Mouse (Mus musculus) hindbrain, embryonic 11.5 days (tissue): ENCODE results near the gene Arhgap10. TPM values are rescaled to one million over a fixed set of nuclear protein-coding genes. Genes with fewer than 3 reads are reported as not detected.

ENCODE experiments used
- ATAC-seq: fragments of 200-750 bp; cut with Nextera tagmentation; 2 replicates; pipeline ENCODE4 v1.8.0; 2017; ENCODE audit warnings: mild to moderate bottlenecking, moderate TSS enrichment, moderate library complexity; ENCODE audit not compliant: low FRiP score
- DNase-seq: peaks from one replicate; pipeline ENCODE4 v3.0.0-alpha.2; 2015; ENCODE audit warnings: low spot score
- H3K27ac ChIP-seq: fragments of 300-500 bp; sonication (generic); 2 replicates; pipeline ENCODE4 v1.5.1; 2014; ENCODE audit warnings: mild to moderate bottlenecking, low read depth, low read length
- H3K27me3 ChIP-seq: fragments of 300-500 bp; sonication (generic); 2 replicates; pipeline ENCODE4 v1.6.1; 2014; ENCODE audit warnings: mild to moderate bottlenecking, low read length, moderate library complexity, mixed read lengths; ENCODE audit not compliant: control insufficient read depth, insufficient read depth
- H3K36me3 ChIP-seq: fragments of 300-500 bp; sonication (generic); 2 replicates; pipeline ENCODE4 v1.6.1; 2014; ENCODE audit warnings: mild to moderate bottlenecking, low read length, moderate library complexity, mixed read lengths; ENCODE audit not compliant: control insufficient read depth, insufficient read depth
- H3K4me1 ChIP-seq: fragments of 300-500 bp; sonication (generic); replicated peaks from 2 replicates; pipeline ENCODE4 v1.6.1; 2014; ENCODE audit warnings: low read length, mixed read lengths; ENCODE audit not compliant: control insufficient read depth, insufficient read depth
- H3K4me2 ChIP-seq: fragments of 300-500 bp; sonication (generic); replicated peaks from 2 replicates; pipeline ENCODE4 v1.6.1; 2014; ENCODE audit warnings: mild to moderate bottlenecking, low read depth, low read length
- H3K4me3 ChIP-seq: fragments of 300-500 bp; sonication (generic); 2 replicates; pipeline ENCODE4 v1.5.1; 2014; ENCODE audit warnings: low read depth, low read length
- H3K9ac ChIP-seq: fragments of 300-500 bp; sonication (generic); 2 replicates; pipeline ENCODE4 v1.6.1; 2014; ENCODE audit warnings: low read depth, low read length
- H3K9me3 ChIP-seq: fragments of 300-500 bp; sonication (generic); 2 replicates; pipeline ENCODE4 v1.6.1; 2016; ENCODE audit warnings: low read length; ENCODE audit not compliant: control insufficient read depth
- WGBS: fragments of 180-500 bp; shearing (Covaris S2); extraction: QIAGEN DNeasy Blood & Tissue Kit; methylation state at CpG from one replicate; pipeline ENCODE4 v1.1.7; 2014; 5-methylcytosine and 5-hydroxymethylcytosine counted together
- polyA plus RNA-seq: library from polyadenylated mRNA; unstranded; fragments of >200 nt; fragmentation: Nextera tagmentation; extraction: Ambion mirVana; gene quantifications from 2 replicates; pipeline ENCODE4 v1.2.1, GENCODE M21; 2014

Gene Arhgap10
- polyA plus RNA-seq, 1 experiment from 2014 or later: 15.4 TPM

DNA sequence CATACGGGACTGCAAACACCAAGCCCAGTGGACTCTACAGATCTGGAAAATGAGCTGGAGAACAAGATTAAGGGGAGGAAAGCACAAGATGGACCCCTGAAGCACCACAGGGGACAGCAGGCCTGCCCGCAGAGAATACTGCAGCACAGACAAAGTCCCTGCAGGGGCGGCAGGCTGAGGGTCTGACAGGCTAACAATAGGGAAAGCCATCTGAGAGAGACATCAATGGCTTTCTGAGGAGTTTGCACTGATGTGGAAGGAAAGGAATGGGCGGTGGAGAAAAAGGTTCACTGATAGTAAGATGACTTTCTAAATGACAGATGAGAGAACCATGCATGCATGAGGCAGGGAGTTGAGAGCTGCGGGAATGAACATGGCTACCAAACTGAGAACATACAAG is 111.3 kb downstream of the Arhgap10 start:
- H3K27ac ChIP-seq: no peak overlapping the region
- ATAC-seq (peak; percentile 73), DNase-seq (peak; percentile 30)
- H3K9me3 ChIP-seq: no peaks in the 10 kb centered on the region
- H3K9ac ChIP-seq: no peak overlapping the region
- no peaks in the 10 kb centered on the region for H3K27me3 ChIP-seq
- H3K4me2 ChIP-seq: no peak overlapping the region
- H3K4me1 ChIP-seq: no peaks in the 10 kb centered on the region
- no peak overlapping the region for H3K4me3 ChIP-seq
- WGBS: 29% methylated on average over 5 of the region's 5 CpGs
- no peaks in the 10 kb centered on the region for H3K36me3 ChIP-seq

- no peak for ATAC-seq
- no peak overlapping the region for H3K4me3 ChIP-seq
- no peak overlapping the region for H3K4me2 ChIP-seq
- no peak overlapping the region for H3K27ac ChIP-seq
- H3K36me3 ChIP-seq: no peaks in the 10 kb centered on the region
- H3K27me3 ChIP-seq: no peaks in the 10 kb centered on the region
- H3K9me3 ChIP-seq: no peaks in the 10 kb centered on the region
- H3K4me1 ChIP-seq: no peaks in the 10 kb centered on the region
- DNase-seq: no peak
- H3K9ac ChIP-seq: no peak overlapping the region
- 73% methylated on average over 6 of the region's 6 CpGs for WGBS
Measured at GRCm38 (mm10) chr8:77404017-77404416, 113.7 kb downstream of the Arhgap10 start.

- Histone ChIP-seq H3K4me1 (no peaks in the 10 kb centered on the region), H3K27me3 (no peaks in the 10 kb centered on the region), H3K36me3 (no peaks in the 10 kb centered on the region), H3K4me2 (no peak overlapping the region), H3K27ac (no peak overlapping the region), H3K4me3 (no peak overlapping the region), H3K9me3 (no peaks in the 10 kb centered on the region), H3K9ac (no peak overlapping the region)
- no peak for DNase-seq
- no peak for ATAC-seq
- WGBS: 92% methylated on average over 3 of the region's 3 CpGs
Measured at GRCm38 (mm10) chr8:77401934-77402333, 115.8 kb downstream of the Arhgap10 start.

DNA sequence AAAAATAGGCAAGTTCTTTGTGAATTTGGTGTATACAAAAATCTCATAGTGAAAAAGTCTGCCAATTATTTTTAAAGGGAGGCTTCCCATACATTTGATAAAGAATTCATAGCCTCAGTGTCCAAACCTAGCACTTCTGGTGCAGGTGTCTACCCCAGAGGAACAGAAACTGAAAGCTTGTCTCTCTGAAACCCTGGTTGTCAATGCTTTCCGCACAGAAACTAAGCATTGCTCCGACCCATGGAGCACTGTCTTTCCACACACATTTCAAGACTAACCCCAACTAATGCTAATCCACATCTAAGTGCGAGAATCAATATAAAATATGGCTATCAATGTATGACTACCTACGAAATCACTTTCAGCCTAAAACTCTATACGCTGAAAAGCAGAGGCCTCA is 116.6 kb downstream of the Arhgap10 start:
- DNase-seq: no peak
- WGBS: 96% methylated on average over 5 of the region's 5 CpGs
- H3K36me3 ChIP-seq: no peaks in the 10 kb centered on the region

GRCm38 (mm10) chr8:77384080-77384479 is 133.7 kb downstream of the Arhgap10 start:
- no peaks in the 10 kb centered on the region for H3K4me1 ChIP-seq
- WGBS: 96% methylated on average over 6 of the region's 6 CpGs
- DNase-seq: no peak
- no peak for ATAC-seq
- H3K4me2 ChIP-seq: no peak overlapping the region
- no peak overlapping the region for H3K9ac ChIP-seq
- H3K9me3 ChIP-seq: no peaks in the 10 kb centered on the region
- H3K36me3 ChIP-seq: no peaks in the 10 kb centered on the region
- no peak overlapping the region for H3K4me3 ChIP-seq
- H3K27ac ChIP-seq: no peak overlapping the region
- no peaks in the 10 kb centered on the region for H3K27me3 ChIP-seq

More for the DNA sequence above, 116.6 kb downstream of the Arhgap10 start:
- Histone ChIP-seq H3K9me3 (no peaks in the 10 kb centered on the region), H3K9ac (no peak overlapping the region), H3K27ac (no peak overlapping the region), H3K4me3 (no peak overlapping the region), H3K4me1 (no peaks in the 10 kb centered on the region), H3K4me2 (no peak overlapping the region), H3K27me3 (no peaks in the 10 kb centered on the region)
- ATAC-seq: no peak

- Histone ChIP-seq H3K36me3 (no peaks in the 10 kb centered on the region), H3K4me3 (no peak overlapping the region), H3K9me3 (no peaks in the 10 kb centered on the region), H3K27ac (no peak overlapping the region), H3K27me3 (no peaks in the 10 kb centered on the region), H3K4me1 (no peaks in the 10 kb centered on the region), H3K4me2 (no peak overlapping the region), H3K9ac (no peak overlapping the region)
- WGBS: 87% methylated on average over 8 of the region's 8 CpGs
- DNase-seq: no peak
- ATAC-seq: no peak
Measured at GRCm38 (mm10) chr8:77383671-77384070, 134.1 kb downstream of the Arhgap10 start.

DNA sequence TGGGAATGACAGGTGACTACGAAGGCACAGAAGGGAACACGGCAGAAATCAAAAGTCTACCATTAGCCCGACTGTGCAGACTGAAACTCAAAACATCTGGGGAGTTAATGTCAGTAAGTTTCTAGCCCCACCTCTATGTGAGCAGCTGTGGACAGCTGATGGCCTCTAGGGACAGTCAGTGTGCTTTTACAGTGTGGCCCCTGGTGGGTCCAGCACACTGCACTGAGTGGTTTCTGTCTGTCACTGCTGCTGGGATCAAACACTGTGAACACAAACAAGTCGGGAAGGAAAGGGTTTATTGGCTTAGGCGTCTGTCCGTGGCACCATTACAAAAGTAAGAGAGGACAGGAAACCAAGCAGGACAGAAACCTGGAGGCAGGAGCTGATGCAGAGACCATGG is 136.9 kb downstream of the Arhgap10 start:
- H3K36me3 ChIP-seq: no peaks in the 10 kb centered on the region
- H3K9me3 ChIP-seq: no peaks in the 10 kb centered on the region
- H3K9ac ChIP-seq: no peak overlapping the region
- no peak overlapping the region for H3K4me2 ChIP-seq
- no peak overlapping the region for H3K4me3 ChIP-seq
- H3K27ac ChIP-seq: no peak overlapping the region
- no peak for ATAC-seq
- no peak for DNase-seq
- H3K4me1 ChIP-seq: no peaks in the 10 kb centered on the region
- no peaks in the 10 kb centered on the region for H3K27me3 ChIP-seq
- 64% methylated on average over 6 of the region's 6 CpGs for WGBS

DNA sequence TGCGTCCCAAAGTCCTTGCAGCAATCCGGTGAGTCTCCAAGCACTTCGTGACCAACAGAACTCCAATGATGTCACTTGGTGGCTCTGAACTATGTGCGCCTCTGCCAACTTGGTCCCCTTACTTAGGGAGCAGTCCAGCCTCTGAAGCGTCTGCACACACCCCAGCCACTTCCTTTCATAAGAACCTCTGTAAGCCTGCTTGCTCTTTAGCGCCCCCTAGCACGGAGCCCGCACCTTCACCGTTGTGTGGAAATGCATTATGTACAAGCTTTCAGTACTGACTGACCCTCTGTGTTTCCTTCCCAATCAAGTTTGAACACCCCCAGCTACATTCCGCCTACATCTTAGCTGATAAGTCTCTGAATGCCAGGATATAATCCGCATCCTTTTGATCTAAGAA is 138.5 kb downstream of the Arhgap10 start:
- DNase-seq: peak; percentile 72
- Histone ChIP-seq H3K9ac (no peak overlapping the region), H3K4me2 (no peak overlapping the region), H3K27ac (no peak overlapping the region), H3K4me1 (no peaks in the 10 kb centered on the region), H3K9me3 (no peaks in the 10 kb centered on the region), H3K27me3 (no peaks in the 10 kb centered on the region), H3K36me3 (no peaks in the 10 kb centered on the region), H3K4me3 (no peak overlapping the region)
- no peak; the same call in 1 of the 2 replicates for ATAC-seq
- 58% methylated on average over 11 of the region's 11 CpGs for WGBS

DNA sequence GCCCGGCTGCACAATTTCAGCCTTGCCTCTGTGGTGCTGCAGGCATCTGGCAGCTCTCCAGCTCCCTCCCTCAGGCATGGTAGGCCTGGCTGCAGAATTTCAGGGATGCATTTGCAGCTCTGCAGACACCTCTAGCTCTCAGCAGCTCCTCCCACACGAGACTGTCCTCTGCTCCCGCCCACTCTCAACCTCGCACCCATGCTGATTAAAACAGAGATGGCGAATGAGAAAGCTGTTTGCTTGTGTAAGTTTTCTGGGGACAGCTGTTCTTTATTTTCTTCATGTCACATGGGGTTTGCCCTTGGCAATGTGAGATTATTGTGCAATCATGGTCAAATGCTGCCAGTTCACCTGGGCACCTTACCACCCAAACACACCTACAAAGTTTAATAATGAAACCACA is 141.3 kb downstream of the Arhgap10 start:
- DNase-seq: no peak
- 47% methylated on average over 5 of the region's 5 CpGs for WGBS
- no peaks in the 10 kb centered on the region for H3K27me3 ChIP-seq
- no peak overlapping the region for H3K27ac ChIP-seq
- ATAC-seq: peak; percentile 61; the same call in 1 of the 2 replicates
- no peaks in the 10 kb centered on the region for H3K4me1 ChIP-seq
- no peaks in the 10 kb centered on the region for H3K9me3 ChIP-seq
- no peak overlapping the region for H3K4me2 ChIP-seq
- H3K36me3 ChIP-seq: no peaks in the 10 kb centered on the region
- H3K9ac ChIP-seq: no peak overlapping the region
- no peak overlapping the region for H3K4me3 ChIP-seq
